Mouse (Mus musculus): ENCODE measurements at regions not wholly inside any gene's neighbourhood (a gene's known extent, or its start where the extent isn't known, plus 50 kb on each side); places are given as distances from the start of the nearest gene placed in this dataset.

DNA sequence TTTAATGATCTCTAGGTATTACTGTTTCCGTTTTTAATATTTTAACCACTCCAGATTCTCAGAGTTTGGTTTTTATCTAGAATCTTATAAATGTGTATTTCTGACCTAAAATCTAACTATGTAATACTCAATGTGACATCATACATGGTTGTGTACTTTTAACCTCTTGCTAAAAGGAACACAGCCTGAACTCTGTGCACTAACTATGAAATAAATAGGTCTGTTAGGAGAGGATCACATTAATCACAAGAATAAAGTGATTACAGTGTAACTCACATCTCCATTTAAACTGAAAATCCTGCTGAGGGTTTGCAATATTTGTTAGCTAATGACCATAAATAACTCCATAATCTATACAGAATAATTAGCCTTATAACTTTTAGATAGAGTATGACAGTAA is 1123.8 kb downstream of the Fstl5 start:
- Histone ChIP-seq H3K9ac (ENCODE audit: low read depth, low read length, severe bottlenecking) (no peak overlapping the region), H3K36me3 (ENCODE audit: control insufficient read depth, insufficient read depth, low read length) (no peaks in the 10 kb centered on the region), H3K4me1 (ENCODE audit: control insufficient read depth, insufficient read depth, low read length) (no peaks in the 10 kb centered on the region), H3K4me3 (replicated peaks; ENCODE audit: low read length) (no peak overlapping the region), H3K27me3 (ENCODE audit: control insufficient read depth, insufficient read depth, low read length) (no peaks in the 10 kb centered on the region), H3K27ac (replicated peaks; ENCODE audit: low read depth, low read length) (no peak overlapping the region), H3K9me3 (ENCODE audit: control insufficient read depth, low read length) (no peaks in the 10 kb centered on the region), H3K4me2 (replicated peaks; ENCODE audit: low read depth, low read length, severe bottlenecking) (no peak overlapping the region)
- ATAC-seq (ENCODE audit: low FRiP score, low read depth) = no peak
- no peak for DNase-seq (ENCODE audit: low spot score)
- 56% methylated on average over 1 of the region's 1 CpGs for WGBS
- TF ChIP-seq POLR2A (IDR thresholded peaks at IDR 0.05; ENCODE audit: borderline replicate concordance, extremely low read depth, insufficient read depth, insufficient read length) = no peak

DNA sequence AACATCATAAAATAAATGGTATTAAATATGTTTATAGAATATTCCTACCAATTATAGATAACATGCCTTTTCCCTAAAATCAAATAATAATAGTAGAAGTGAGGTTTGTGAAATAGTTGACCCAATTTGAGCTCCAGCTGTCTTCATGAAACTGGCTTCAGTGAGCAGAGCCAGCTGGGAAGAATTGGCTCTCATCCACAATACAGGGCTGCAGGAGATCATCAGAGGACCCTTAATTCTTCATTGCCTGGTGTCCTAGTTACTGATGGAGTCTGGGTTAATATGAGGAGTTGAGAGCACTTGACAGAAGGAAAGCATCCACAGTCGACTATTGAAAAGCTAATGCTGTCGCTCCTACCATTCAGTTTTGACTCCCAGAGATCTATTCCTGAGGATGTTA is 1124.2 kb downstream of the Fstl5 start:
- Histone ChIP-seq H3K9me3 (ENCODE audit: control insufficient read depth, low read length) (no peaks in the 10 kb centered on the region), H3K4me2 (replicated peaks; ENCODE audit: low read depth, low read length, severe bottlenecking) (no peak overlapping the region), H3K4me1 (ENCODE audit: control insufficient read depth, insufficient read depth, low read length) (no peaks in the 10 kb centered on the region), H3K27ac (replicated peaks; ENCODE audit: low read depth, low read length) (no peak overlapping the region), H3K27me3 (ENCODE audit: control insufficient read depth, insufficient read depth, low read length) (no peaks in the 10 kb centered on the region), H3K9ac (ENCODE audit: low read depth, low read length, severe bottlenecking) (no peak overlapping the region), H3K4me3 (replicated peaks; ENCODE audit: low read length) (no peak overlapping the region), H3K36me3 (ENCODE audit: control insufficient read depth, insufficient read depth, low read length) (no peaks in the 10 kb centered on the region)
- no peak for TF ChIP-seq POLR2A (IDR thresholded peaks at IDR 0.05; ENCODE audit: borderline replicate concordance, extremely low read depth, insufficient read depth, insufficient read length)
- 89% methylated on average over 2 of the region's 2 CpGs for WGBS
- DNase-seq (ENCODE audit: low spot score) (no peak), ATAC-seq (ENCODE audit: low FRiP score, low read depth) (no peak)

DNA sequence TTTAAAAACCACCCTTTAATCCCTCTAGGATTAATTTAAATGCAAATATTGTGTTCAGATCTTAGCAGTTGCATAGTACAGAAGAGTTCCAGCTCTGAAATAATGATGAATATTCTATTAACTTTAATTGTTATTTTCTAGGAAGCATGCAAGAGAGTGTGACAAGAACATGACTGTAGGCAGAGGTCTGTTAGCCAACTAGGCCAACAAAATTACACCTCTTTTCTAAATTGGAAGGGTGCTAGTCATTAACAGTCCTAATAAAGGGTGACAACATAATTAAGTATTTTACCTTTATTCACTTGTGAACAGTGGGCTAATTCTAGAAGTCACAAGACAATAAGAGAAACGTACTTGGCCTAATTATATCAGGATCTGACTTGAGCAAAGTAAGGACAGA is 1151.9 kb downstream of the Fstl5 start:
- WGBS = 54% methylated on average over 1 of the region's 1 CpGs
- no peak for TF ChIP-seq POLR2A (IDR thresholded peaks at IDR 0.05; ENCODE audit: borderline replicate concordance, extremely low read depth, insufficient read depth, insufficient read length)
- H3K27ac ChIP-seq (replicated peaks; ENCODE audit: low read depth, low read length) = no peak overlapping the region

More for the DNA sequence above, 1151.9 kb downstream of the Fstl5 start:
- H3K4me1 ChIP-seq (ENCODE audit: control insufficient read depth, insufficient read depth, low read length) = no peaks in the 10 kb centered on the region
- DNase-seq (ENCODE audit: low spot score) = no peak
- H3K9ac ChIP-seq (ENCODE audit: low read depth, low read length, severe bottlenecking) = no peak overlapping the region
- H3K4me3 ChIP-seq (replicated peaks; ENCODE audit: low read length) = no peak overlapping the region
- H3K36me3 ChIP-seq (ENCODE audit: control insufficient read depth, insufficient read depth, low read length) = no peaks in the 10 kb centered on the region
- no peak overlapping the region for H3K4me2 ChIP-seq (replicated peaks; ENCODE audit: low read depth, low read length, severe bottlenecking)
- H3K27me3 ChIP-seq (ENCODE audit: control insufficient read depth, insufficient read depth, low read length) = no peaks in the 10 kb centered on the region
- H3K9me3 ChIP-seq (ENCODE audit: control insufficient read depth, low read length) = no peaks in the 10 kb centered on the region
- no peak for ATAC-seq (ENCODE audit: low FRiP score, low read depth)
